Mouse (Mus musculus) stomach, embryonic 14.5 days (tissue): ENCODE measurements around the gene Usp36. TPM values are rescaled to one million over a fixed set of nuclear protein-coding genes. Genes with fewer than 3 reads are reported as not detected.

Experiments
- ATAC-seq: fragments of 200-750 bp; cut with Nextera tagmentation; 2 replicates; pipeline ENCODE4 v1.8.0; 2017; ENCODE audit warnings: low read depth, moderate TSS enrichment; ENCODE audit not compliant: insufficient number of reproducible peaks, insufficient read depth, low FRiP score
- H3K27ac ChIP-seq: fragments of 300-500 bp; sonication (generic); 2 replicates; pipeline ENCODE4 v1.5.1; 2014; ENCODE audit warnings: mild to moderate bottlenecking, low read length, moderate library complexity, mixed read lengths
- H3K27me3 ChIP-seq: fragments of 300-500 bp; sonication (generic); 2 replicates; pipeline ENCODE4 v1.6.1; 2014; ENCODE audit warnings: low read length, control low read depth, mixed read lengths; ENCODE audit not compliant: control insufficient read depth, insufficient read depth
- H3K36me3 ChIP-seq: fragments of 300-500 bp; sonication (generic); 2 replicates; pipeline ENCODE4 v1.6.1; 2014; ENCODE audit warnings: mild to moderate bottlenecking, control low read depth, low read length, moderate library complexity, mixed read lengths; ENCODE audit not compliant: control insufficient read depth, insufficient read depth
- H3K4me1 ChIP-seq: fragments of 300-500 bp; sonication (generic); 2 replicates; pipeline ENCODE4 v1.6.1; 2014; ENCODE audit warnings: low read length, control low read depth, mixed read lengths; ENCODE audit not compliant: control insufficient read depth, insufficient read depth
- H3K4me2 ChIP-seq: fragments of 300-500 bp; sonication (generic); replicated peaks from 2 replicates; pipeline ENCODE4 v1.6.1; 2014; ENCODE audit warnings: low read depth, low read length, control low read depth
- H3K4me3 ChIP-seq: fragments of 300-500 bp; sonication (generic); 2 replicates; pipeline ENCODE4 v1.5.1; 2014; ENCODE audit warnings: low read depth, low read length, control low read depth
- H3K9ac ChIP-seq: fragments of 300-500 bp; sonication (generic); replicated peaks from 2 replicates; pipeline ENCODE4 v1.6.1; 2014; ENCODE audit warnings: low read depth, mild to moderate bottlenecking, control low read depth, low read length, moderate library complexity, mixed read lengths
- H3K9me3 ChIP-seq: fragments of 300-500 bp; sonication (generic); 2 replicates; pipeline ENCODE4 v1.6.1; 2016; ENCODE audit warnings: low read depth, low read length, control low read depth; ENCODE audit not compliant: control insufficient read depth
- WGBS: fragments of 180-500 bp; shearing (Covaris S2); extraction: QIAGEN DNeasy Blood & Tissue Kit; methylation state at CpG from one replicate; pipeline ENCODE4 v1.1.7; 2014; 5-methylcytosine and 5-hydroxymethylcytosine counted together
- polyA plus RNA-seq: library from polyadenylated mRNA; unstranded; fragments of >200 nt; fragmentation: Nextera tagmentation; extraction: Ambion mirVana; gene quantifications from 2 replicates; pipeline ENCODE4 v1.2.1, GENCODE M21; 2014

Usp36 gene
- polyA plus RNA-seq, 1 experiment from 2014 or later: 19.1 TPM

- H3K9me3 ChIP-seq: no peaks in the 10 kb centered on the region
- no peak overlapping the region for H3K4me2 ChIP-seq
- no peak overlapping the region for H3K4me3 ChIP-seq
- no peaks in the 10 kb centered on the region for H3K36me3 ChIP-seq
- ATAC-seq: no peak
- 23% methylated on average over 7 of the region's 7 CpGs for WGBS
- H3K9ac ChIP-seq: no peak overlapping the region
- H3K27me3 ChIP-seq: no peaks in the 10 kb centered on the region
- peaks cover 3% of the 10 kb centered on the region; the same call in 1 of the 2 replicates for H3K4me1 ChIP-seq
- H3K27ac ChIP-seq: no peak overlapping the region
These were observed 69.3 kb downstream of the Usp36 start for GRCm38 (mm10) chr11:118220561-118221262.

GRCm38 (mm10) chr11:118219066-118219465, 71.0 kb downstream of the Usp36 start:
- Histone ChIP-seq H3K9ac (no peak overlapping the region), H3K4me1 (peaks cover 3% of the 10 kb centered on the region; the same call in 1 of the 2 replicates), H3K4me3 (no peak overlapping the region), H3K9me3 (no peaks in the 10 kb centered on the region), H3K27ac (no peak overlapping the region), H3K4me2 (no peak overlapping the region), H3K27me3 (no peaks in the 10 kb centered on the region), H3K36me3 (no peaks in the 10 kb centered on the region)
- 82% methylated on average over 4 of the region's 4 CpGs for WGBS
- no peak for ATAC-seq

GRCm38 (mm10) chr11:118216468-118216867, 73.6 kb downstream of the Usp36 start:
- H3K27ac ChIP-seq: peak overlapping the region; percentile 36; the same call in 1 of the 2 replicates
- H3K4me2 ChIP-seq: no peak overlapping the region
- no peaks in the 10 kb centered on the region for H3K36me3 ChIP-seq
- WGBS: 69% methylated on average over 6 of the region's 6 CpGs
- H3K9ac ChIP-seq: no peak overlapping the region
- peaks cover 16% of the 10 kb centered on the region for H3K4me1 ChIP-seq
- H3K9me3 ChIP-seq: no peaks in the 10 kb centered on the region
- H3K4me3 ChIP-seq: no peak overlapping the region
- no peaks in the 10 kb centered on the region for H3K27me3 ChIP-seq
- no peak for ATAC-seq

GRCm38 (mm10) chr11:118215928-118216458, 74.1 kb downstream of the Usp36 start:
- Histone ChIP-seq H3K27me3 (no peaks in the 10 kb centered on the region), H3K9ac (no peak overlapping the region), H3K36me3 (no peaks in the 10 kb centered on the region), H3K4me1 (peaks cover 21% of the 10 kb centered on the region), H3K9me3 (no peaks in the 10 kb centered on the region), H3K4me3 (no peak overlapping the region), H3K27ac (0 out of 2 replicates have a peak overlapping the region, but pooled peaks have one; percentile 36), H3K4me2 (no peak overlapping the region)
- no peak for ATAC-seq
- 46% methylated on average over 5 of the region's 5 CpGs for WGBS

GRCm38 (mm10) chr11:118212636-118213112, 77.4 kb downstream of the Usp36 start:
- no peak overlapping the region for H3K4me2 ChIP-seq
- H3K4me1 ChIP-seq: peaks cover 40% of the 10 kb centered on the region
- 56% methylated on average over 7 of the region's 7 CpGs for WGBS
- no peak overlapping the region for H3K4me3 ChIP-seq
- no peaks in the 10 kb centered on the region for H3K36me3 ChIP-seq
- H3K27me3 ChIP-seq: no peaks in the 10 kb centered on the region
- H3K9ac ChIP-seq: no peak overlapping the region
- peak; percentile 64 for ATAC-seq
- H3K9me3 ChIP-seq: no peaks in the 10 kb centered on the region
- H3K27ac ChIP-seq: peak overlapping the region; percentile 78

- WGBS: 53% methylated on average over 10 of the region's 10 CpGs
- Histone ChIP-seq H3K27ac (peak overlapping the region; percentile 78), H3K9ac (no peak overlapping the region), H3K36me3 (no peaks in the 10 kb centered on the region), H3K4me1 (peaks cover 40% of the 10 kb centered on the region), H3K27me3 (no peaks in the 10 kb centered on the region), H3K4me3 (no peak overlapping the region), H3K9me3 (no peaks in the 10 kb centered on the region), H3K4me2 (no peak overlapping the region)
- ATAC-seq: peak; percentile 59
These were observed 78.1 kb downstream of the Usp36 start for GRCm38 (mm10) chr11:118211749-118212635.

- Histone ChIP-seq H3K27ac (no peak overlapping the region), H3K27me3 (no peaks in the 10 kb centered on the region), H3K4me2 (no peak overlapping the region), H3K36me3 (no peaks in the 10 kb centered on the region), H3K9ac (no peak overlapping the region), H3K4me3 (no peak overlapping the region), H3K4me1 (peaks cover 41% of the 10 kb centered on the region), H3K9me3 (no peaks in the 10 kb centered on the region)
- 79% methylated on average over 5 of the region's 5 CpGs for WGBS
- no peak for ATAC-seq
These were observed 79.1 kb downstream of the Usp36 start for GRCm38 (mm10) chr11:118210962-118211361.

GRCm38 (mm10) chr11:118210116-118210515, 79.9 kb downstream of the Usp36 start:
- ATAC-seq: no peak
- Histone ChIP-seq H3K4me3 (no peak overlapping the region), H3K4me2 (no peak overlapping the region), H3K27ac (no peak overlapping the region), H3K9ac (no peak overlapping the region), H3K36me3 (no peaks in the 10 kb centered on the region), H3K27me3 (no peaks in the 10 kb centered on the region), H3K4me1 (peaks cover 45% of the 10 kb centered on the region), H3K9me3 (no peaks in the 10 kb centered on the region)
- WGBS: 86% methylated on average over 4 of the region's 4 CpGs
